Mouse (Mus musculus) hindbrain, embryonic 15.5 days (tissue): ENCODE results near the gene Uhmk1. TPM values are rescaled to one million over a fixed set of nuclear protein-coding genes. Genes with fewer than 3 reads are reported as not detected.
A peak's percentile ranks its signal among the peaks of the same experiment; 100 is the strongest.

ENCODE experiments used
- ATAC-seq: fragments of 200-750 bp; cut with Nextera tagmentation; 2 replicates; pipeline ENCODE4 v1.8.0; 2017; ENCODE audit warnings: low read depth, moderate number of reproducible peaks, moderate TSS enrichment; ENCODE audit not compliant: low FRiP score
- H3K27ac ChIP-seq: fragments of 300-500 bp; sonication (generic); replicated peaks from 2 replicates; pipeline ENCODE4 v1.5.1; 2015; ENCODE audit warnings: mild to moderate bottlenecking, inconsistent platforms
- H3K27me3 ChIP-seq: fragments of 300-500 bp; sonication (generic); 2 replicates; pipeline ENCODE4 v1.6.1; 2015; ENCODE audit warnings: control low read depth, inconsistent platforms
- H3K36me3 ChIP-seq: fragments of 300-500 bp; sonication (generic); 2 replicates; pipeline ENCODE4 v1.6.1; 2015; ENCODE audit warnings: control low read depth, inconsistent platforms
- H3K4me1 ChIP-seq: fragments of 300-500 bp; sonication (generic); replicated peaks from 2 replicates; pipeline ENCODE4 v1.6.1; 2015; ENCODE audit warnings: control low read depth, inconsistent platforms
- H3K4me2 ChIP-seq: fragments of 300-500 bp; sonication (generic); 2 replicates; pipeline ENCODE4 v1.6.1; 2015; ENCODE audit warnings: moderate library complexity, mild to moderate bottlenecking, inconsistent platforms
- H3K4me3 ChIP-seq: fragments of 300-500 bp; sonication (generic); 2 replicates; pipeline ENCODE4 v1.5.1; 2015; ENCODE audit warnings: mild to moderate bottlenecking, inconsistent platforms
- H3K9ac ChIP-seq: fragments of 300-500 bp; sonication (generic); 2 replicates; pipeline ENCODE4 v1.6.1; 2015; ENCODE audit warnings: inconsistent platforms
- H3K9me3 ChIP-seq: fragments of 300-500 bp; sonication (generic); 2 replicates; pipeline ENCODE4 v1.6.1; 2016; ENCODE audit warnings: control low read depth, inconsistent platforms
- WGBS: fragments of 180-500 bp; shearing (Covaris S2); methylation state at CpG from one replicate; pipeline ENCODE4 v1.1.7; 2015; 5-methylcytosine and 5-hydroxymethylcytosine counted together
- polyA plus RNA-seq: library from polyadenylated mRNA; unstranded; fragments of >200 nt; fragmentation: Nextera tagmentation; extraction: Ambion mirVana; gene quantifications from 2 replicates; pipeline ENCODE4 v1.2.1, GENCODE M21; 2015

Gene Uhmk1
- polyA plus RNA-seq, 1 experiment from 2014 or later = 9.6 TPM

GRCm38 (mm10) chr1:170173991-170174813, 41.0 kb downstream of the Uhmk1 start:
- peak overlapping the region; percentile 75 for H3K4me3 ChIP-seq
- H3K4me2 ChIP-seq = peak overlapping the region; percentile 66
- under 1% methylated on average over 49 of the region's 50 CpGs for WGBS
- no peaks in the 10 kb centered on the region for H3K27me3 ChIP-seq
- H3K27ac ChIP-seq = peak overlapping the region; percentile 91
- peak overlapping the region; percentile 77 for H3K9ac ChIP-seq
- H3K36me3 ChIP-seq = no peaks in the 10 kb centered on the region
- peak; percentile 89 for ATAC-seq
- no peaks in the 10 kb centered on the region for H3K9me3 ChIP-seq
- peaks cover 24% of the 10 kb centered on the region for H3K4me1 ChIP-seq

GRCm38 (mm10) chr1:170167781-170168180, 47.4 kb downstream of the Uhmk1 start:
- Histone ChIP-seq H3K4me3 (no peak overlapping the region), H3K9ac (no peak overlapping the region), H3K27me3 (no peaks in the 10 kb centered on the region), H3K36me3 (peaks cover 16% of the 10 kb centered on the region; the same call in 1 of the 2 replicates), H3K4me2 (no peak overlapping the region), H3K4me1 (no peaks in the 10 kb centered on the region), H3K27ac (no peak overlapping the region), H3K9me3 (no peaks in the 10 kb centered on the region)
- ATAC-seq = no peak
- WGBS = 95% methylated on average over 6 of the region's 6 CpGs

DNA sequence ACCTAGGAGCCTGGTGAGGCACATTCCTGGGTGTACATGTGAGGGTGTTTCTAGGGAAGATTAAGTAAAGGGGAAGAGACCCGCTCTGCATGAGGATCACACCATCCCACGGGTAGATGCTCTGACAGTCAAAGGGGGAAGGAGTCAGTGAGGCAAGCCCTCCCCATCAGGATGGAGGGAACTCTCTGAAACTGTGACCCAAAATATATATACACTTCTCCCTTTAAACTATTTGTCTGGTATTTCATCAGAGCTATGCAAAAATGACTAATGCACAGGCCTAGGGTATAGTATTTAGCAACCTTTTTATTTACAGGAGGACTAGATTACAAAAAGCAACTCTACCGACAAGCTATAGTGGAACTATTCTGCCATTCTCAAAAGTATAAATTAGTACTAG, 50.3 kb downstream of the Uhmk1 start:
- H3K36me3 ChIP-seq = peaks cover 23% of the 10 kb centered on the region
- H3K27me3 ChIP-seq = no peaks in the 10 kb centered on the region
- no peak overlapping the region for H3K27ac ChIP-seq
- no peaks in the 10 kb centered on the region for H3K9me3 ChIP-seq
- H3K4me3 ChIP-seq = no peak overlapping the region
- H3K4me1 ChIP-seq = 0 out of 2 replicates have a peak, but pooled peaks cover 3% of the 10 kb centered on the region
- ATAC-seq = no peak
- H3K4me2 ChIP-seq = no peak overlapping the region
- WGBS = 87% methylated on average over 3 of the region's 3 CpGs
- no peak overlapping the region for H3K9ac ChIP-seq

DNA sequence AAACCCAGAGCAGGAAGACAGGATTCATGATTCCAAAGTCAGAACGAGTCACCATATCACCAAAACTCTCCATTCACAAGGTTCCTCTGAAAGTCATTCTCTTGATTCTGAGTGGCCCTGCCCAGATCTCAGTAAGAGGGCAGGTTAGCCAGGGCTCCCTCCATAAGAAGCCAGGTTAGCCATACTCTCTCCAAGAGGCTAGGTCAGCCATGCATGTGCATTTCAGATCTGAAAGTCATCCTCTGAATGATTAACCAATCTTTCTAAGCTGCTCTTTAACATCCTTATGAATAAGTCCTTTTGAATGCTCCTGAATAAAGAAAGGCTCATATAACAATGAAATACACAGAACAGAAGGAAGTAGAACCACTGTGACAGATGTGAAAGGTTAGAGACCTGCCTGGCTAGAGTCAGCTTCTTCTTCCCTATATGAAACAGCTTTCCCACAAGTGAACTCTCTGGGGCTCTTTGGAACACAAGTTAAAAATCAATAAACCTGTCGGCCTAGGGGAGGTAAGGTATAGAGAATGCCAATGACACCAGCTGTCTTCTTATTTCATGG, 51.1 kb downstream of the Uhmk1 start:
- Histone ChIP-seq H3K4me3 (no peak overlapping the region), H3K27ac (no peak overlapping the region), H3K36me3 (peaks cover 23% of the 10 kb centered on the region), H3K9ac (no peak overlapping the region), H3K27me3 (no peaks in the 10 kb centered on the region), H3K4me2 (no peak overlapping the region), H3K4me1 (0 out of 2 replicates have a peak, but pooled peaks cover 3% of the 10 kb centered on the region), H3K9me3 (no peaks in the 10 kb centered on the region)
- ATAC-seq = no peak
- 76% methylated on average over 2 of the region's 2 CpGs for WGBS

- ATAC-seq = no peak
- 97% methylated on average over 3 of the region's 3 CpGs for WGBS
- Histone ChIP-seq H3K4me3 (no peak overlapping the region), H3K27me3 (no peaks in the 10 kb centered on the region), H3K9me3 (no peaks in the 10 kb centered on the region), H3K9ac (no peak overlapping the region), H3K4me2 (no peak overlapping the region), H3K27ac (no peak overlapping the region), H3K4me1 (0 out of 2 replicates have a peak, but pooled peaks cover 3% of the 10 kb centered on the region), H3K36me3 (peaks cover 25% of the 10 kb centered on the region)
Observed at GRCm38 (mm10) chr1:170163398-170163943, 51.7 kb downstream of the Uhmk1 start.

DNA sequence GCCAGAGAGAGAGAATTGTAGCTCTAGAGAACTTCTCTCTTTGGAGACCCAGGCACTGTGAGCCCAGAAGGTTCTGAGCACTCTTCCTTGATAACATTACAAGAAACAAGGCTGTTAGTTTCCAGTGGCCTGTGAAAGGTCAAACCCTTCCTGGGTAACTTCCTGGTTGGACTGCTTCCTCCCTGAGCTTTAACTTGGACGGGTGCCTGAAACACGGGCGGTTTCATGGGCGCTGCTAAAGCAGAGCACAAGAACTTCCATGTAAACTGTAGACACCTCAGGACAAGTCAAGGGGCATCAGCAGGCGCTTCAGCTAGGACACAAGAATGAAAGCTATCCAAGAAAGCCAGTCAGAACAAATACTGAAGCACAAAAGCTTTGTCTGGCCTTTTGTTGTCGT, 53.3 kb downstream of the Uhmk1 start:
- Histone ChIP-seq H3K4me3 (no peak overlapping the region), H3K9me3 (no peaks in the 10 kb centered on the region), H3K27me3 (no peaks in the 10 kb centered on the region), H3K4me2 (no peak overlapping the region), H3K27ac (no peak overlapping the region), H3K36me3 (peaks cover 36% of the 10 kb centered on the region), H3K9ac (no peak overlapping the region), H3K4me1 (0 out of 2 replicates have a peak, but pooled peaks cover 3% of the 10 kb centered on the region)
- ATAC-seq = no peak
- 76% methylated on average over 6 of the region's 6 CpGs for WGBS

GRCm38 (mm10) chr1:170160397-170160938, 54.7 kb downstream of the Uhmk1 start:
- Histone ChIP-seq H3K9me3 (no peaks in the 10 kb centered on the region), H3K36me3 (peaks cover 34% of the 10 kb centered on the region), H3K4me3 (no peak overlapping the region), H3K27ac (no peak overlapping the region), H3K4me1 (0 out of 2 replicates have a peak, but pooled peaks cover 3% of the 10 kb centered on the region), H3K4me2 (no peak overlapping the region), H3K27me3 (no peaks in the 10 kb centered on the region), H3K9ac (no peak overlapping the region)
- ATAC-seq = no peak
- 54% methylated on average over 3 of the region's 3 CpGs for WGBS

DNA sequence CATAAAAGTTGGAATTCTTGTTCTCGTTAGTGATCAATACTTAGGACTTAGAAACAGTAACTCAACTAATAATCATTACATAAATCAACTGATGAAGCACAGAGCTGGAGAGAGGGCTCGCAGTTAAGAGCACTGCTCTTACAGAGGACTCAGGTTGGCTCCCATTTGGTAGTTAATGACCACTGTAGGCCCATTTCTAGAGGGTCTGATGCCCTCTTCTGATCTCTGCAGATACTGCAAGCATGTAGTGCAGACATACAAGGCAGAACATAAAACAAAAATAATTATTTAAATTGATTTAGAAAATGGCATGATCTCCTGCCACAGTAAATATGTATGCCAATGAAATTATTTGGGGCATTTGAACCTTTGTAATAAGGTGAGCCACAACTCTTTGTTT, 55.5 kb downstream of the Uhmk1 start:
- Histone ChIP-seq H3K27me3 (no peaks in the 10 kb centered on the region), H3K27ac (no peak overlapping the region), H3K9ac (no peak overlapping the region), H3K36me3 (peaks cover 29% of the 10 kb centered on the region), H3K4me2 (no peak overlapping the region), H3K9me3 (no peaks in the 10 kb centered on the region), H3K4me1 (0 out of 2 replicates have a peak, but pooled peaks cover 3% of the 10 kb centered on the region), H3K4me3 (no peak overlapping the region)
- 88% methylated on average over 2 of the region's 2 CpGs for WGBS
- ATAC-seq = no peak

- WGBS = 62% methylated on average over 5 of the region's 5 CpGs
- no peak for ATAC-seq
- H3K9me3 ChIP-seq = no peaks in the 10 kb centered on the region
- no peak overlapping the region for H3K27ac ChIP-seq
- no peak overlapping the region for H3K4me2 ChIP-seq
- no peak overlapping the region for H3K4me3 ChIP-seq
- 0 out of 2 replicates have a peak, but pooled peaks cover 3% of the 10 kb centered on the region for H3K4me1 ChIP-seq
- H3K9ac ChIP-seq = no peak overlapping the region
- peaks cover 21% of the 10 kb centered on the region for H3K36me3 ChIP-seq
- H3K27me3 ChIP-seq = no peaks in the 10 kb centered on the region
Observed at GRCm38 (mm10) chr1:170155761-170156160, 59.4 kb downstream of the Uhmk1 start.

- H3K9ac ChIP-seq = no peak overlapping the region
- H3K36me3 ChIP-seq = peaks cover 21% of the 10 kb centered on the region
- H3K9me3 ChIP-seq = no peaks in the 10 kb centered on the region
- ATAC-seq = no peak
- H3K4me2 ChIP-seq = no peak overlapping the region
- H3K27ac ChIP-seq = no peak overlapping the region
- no peaks in the 10 kb centered on the region for H3K4me1 ChIP-seq
- no peaks in the 10 kb centered on the region for H3K27me3 ChIP-seq
- H3K4me3 ChIP-seq = no peak overlapping the region
- 74% methylated on average over 2 of the region's 2 CpGs for WGBS
Observed at GRCm38 (mm10) chr1:170155298-170155697, 59.9 kb downstream of the Uhmk1 start.

DNA sequence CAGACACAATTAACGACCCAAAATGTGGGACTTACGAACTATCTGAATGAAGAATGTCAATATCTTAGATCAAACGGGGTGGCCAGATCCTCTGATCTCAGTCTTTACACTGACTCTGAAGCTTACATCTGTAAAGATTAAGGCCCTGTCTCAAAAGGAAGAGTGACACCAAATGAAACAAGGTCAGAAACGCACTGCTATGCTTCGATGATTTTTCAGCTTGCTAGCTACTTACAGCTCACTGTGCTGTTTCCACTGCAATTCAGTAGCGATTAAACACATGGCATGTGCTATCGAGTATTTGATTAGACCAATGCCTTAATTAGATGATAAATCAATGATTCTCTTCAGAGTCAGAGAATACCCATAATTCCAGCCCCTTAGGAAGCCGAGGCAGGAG, 61.2 kb downstream of the Uhmk1 start:
- WGBS = 77% methylated on average over 8 of the region's 8 CpGs
- H3K4me1 ChIP-seq = no peaks in the 10 kb centered on the region
- ATAC-seq = no peak

DNA sequence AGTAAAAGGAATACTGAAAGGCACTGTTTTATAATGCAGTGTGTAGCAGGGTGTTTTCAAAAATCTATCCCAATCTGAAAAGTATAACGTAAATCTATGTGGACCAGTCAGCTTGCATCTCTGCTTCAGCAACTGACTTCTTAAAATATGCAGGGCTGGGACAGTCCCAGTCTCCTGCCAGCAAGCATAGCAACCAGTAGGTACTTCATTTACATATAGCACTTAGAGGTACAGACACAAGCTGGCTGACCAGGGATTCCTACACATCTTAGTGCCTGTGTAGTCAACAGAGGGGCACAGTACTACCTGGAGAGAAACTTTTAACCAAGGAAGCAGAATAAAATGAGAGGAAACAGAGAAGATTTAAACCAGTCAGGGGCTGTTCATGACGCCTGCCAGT, 62.6 kb downstream of the Uhmk1 start:
- H3K4me2 ChIP-seq = no peak overlapping the region
- no peaks in the 10 kb centered on the region for H3K9me3 ChIP-seq
- WGBS = 87% methylated on average over 2 of the region's 2 CpGs
- H3K36me3 ChIP-seq = peaks cover 29% of the 10 kb centered on the region; the same call in 1 of the 2 replicates
- H3K4me1 ChIP-seq = no peaks in the 10 kb centered on the region
- H3K4me3 ChIP-seq = no peak overlapping the region
- H3K9ac ChIP-seq = no peak overlapping the region
- H3K27me3 ChIP-seq = no peaks in the 10 kb centered on the region
- no peak for ATAC-seq
- H3K27ac ChIP-seq = no peak overlapping the region

More for the DNA sequence above, 61.2 kb downstream of the Uhmk1 start:
- no peaks in the 10 kb centered on the region for H3K27me3 ChIP-seq
- no peak overlapping the region for H3K27ac ChIP-seq
- no peaks in the 10 kb centered on the region for H3K9me3 ChIP-seq
- no peak overlapping the region for H3K4me3 ChIP-seq
- H3K9ac ChIP-seq = no peak overlapping the region
- H3K36me3 ChIP-seq = peaks cover 31% of the 10 kb centered on the region
- H3K4me2 ChIP-seq = no peak overlapping the region
